Mouse (Mus musculus): ENCODE data around the gene Fam107a.
A peak's percentile ranks its signal among the peaks of the same experiment; 100 is the strongest.

Fam107a gene

DNA sequence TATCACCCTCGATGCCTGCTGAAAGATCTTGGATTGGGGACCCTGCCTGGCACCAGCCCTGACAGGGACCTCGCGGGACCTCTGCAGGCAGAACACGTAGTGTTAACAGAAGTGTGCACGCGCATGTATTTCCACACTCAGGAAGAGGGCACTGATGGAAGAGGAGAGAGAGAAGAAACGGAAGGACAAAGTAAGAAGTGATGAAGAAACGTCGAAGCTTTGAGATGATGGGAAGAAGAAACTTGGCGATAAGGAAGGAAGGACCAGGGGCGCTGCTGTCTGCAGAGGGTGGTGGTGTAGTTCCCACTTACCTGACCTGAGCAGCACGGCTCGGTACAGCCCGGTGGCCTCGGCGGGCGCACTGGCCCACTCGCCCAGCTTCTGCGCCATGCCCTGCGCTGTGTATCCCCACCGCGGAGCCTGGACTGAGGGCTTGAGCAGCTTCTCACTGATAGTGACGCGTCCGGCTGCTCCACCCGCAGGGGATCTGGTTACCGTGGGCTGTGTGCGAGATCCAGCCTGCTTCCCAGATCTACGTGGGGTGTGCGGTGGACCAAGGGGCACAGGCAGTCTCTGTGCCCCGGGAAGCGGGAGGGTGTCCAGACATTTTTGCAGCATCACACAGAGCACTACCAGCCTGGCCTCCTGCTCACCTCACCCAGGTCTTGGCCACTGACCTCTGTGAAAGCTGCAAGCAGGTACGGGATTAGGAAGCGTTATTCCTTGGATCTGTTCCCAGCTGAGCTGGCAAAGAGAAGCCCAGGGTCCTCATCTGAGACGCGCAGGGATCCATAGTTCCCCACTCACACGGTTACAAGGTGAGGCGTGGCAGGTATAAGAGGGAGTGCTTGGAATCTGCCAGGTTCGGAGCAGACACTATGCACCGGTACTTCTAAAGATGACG lies at the start of gene Fam107a:
TSS of gene Fam107a (minus strand) at position 830 of the 904 bp plus-strand sequence.
- no peak for DNase-seq (ENCODE audit: low spot score in 2 of 2)

DNA sequence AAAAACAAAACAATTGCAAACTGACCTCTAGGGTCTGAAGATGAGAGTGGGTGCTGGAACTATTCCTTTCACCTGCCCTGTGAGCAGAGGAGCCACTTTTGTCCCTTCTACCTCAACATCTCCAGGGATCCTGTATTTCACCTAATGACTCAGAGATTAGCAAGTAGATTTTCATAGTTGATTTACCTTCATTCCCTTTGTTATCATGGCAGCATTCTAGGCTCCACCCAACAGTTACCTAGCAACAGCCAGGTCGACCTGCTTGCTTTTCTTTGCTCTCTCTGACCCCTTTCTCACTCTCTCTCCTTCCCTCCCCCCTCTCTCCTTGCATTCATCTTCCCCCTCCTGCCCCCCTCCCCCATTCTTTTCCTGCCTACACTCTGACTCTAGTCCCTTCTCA lies 49.3 kb upstream of the Fam107a start:
- DNase-seq (ENCODE audit: low spot score in 2 of 2), result no peak

DNA sequence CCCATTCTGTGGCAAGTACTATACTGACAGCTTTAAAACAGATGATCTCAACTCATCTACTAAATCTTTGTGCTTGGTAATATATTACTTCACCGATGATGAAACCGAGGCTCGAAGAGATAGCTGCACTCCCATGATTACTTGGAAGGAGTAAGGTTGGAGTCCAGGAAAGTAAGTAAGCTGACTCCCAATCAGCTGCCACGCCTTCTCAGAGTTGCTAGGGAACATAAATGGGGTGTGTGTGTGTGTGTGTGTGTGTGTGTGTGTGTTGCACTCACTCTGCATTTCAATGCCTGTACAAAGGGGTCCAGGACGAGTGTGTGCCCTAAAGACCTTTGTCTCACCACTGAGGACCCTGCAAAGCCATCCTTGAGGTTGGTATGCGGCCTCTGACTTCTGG lies 48.0 kb upstream of the Fam107a start:
- DNase-seq (ENCODE audit: low spot score in 2 of 2), result no peak

DNA sequence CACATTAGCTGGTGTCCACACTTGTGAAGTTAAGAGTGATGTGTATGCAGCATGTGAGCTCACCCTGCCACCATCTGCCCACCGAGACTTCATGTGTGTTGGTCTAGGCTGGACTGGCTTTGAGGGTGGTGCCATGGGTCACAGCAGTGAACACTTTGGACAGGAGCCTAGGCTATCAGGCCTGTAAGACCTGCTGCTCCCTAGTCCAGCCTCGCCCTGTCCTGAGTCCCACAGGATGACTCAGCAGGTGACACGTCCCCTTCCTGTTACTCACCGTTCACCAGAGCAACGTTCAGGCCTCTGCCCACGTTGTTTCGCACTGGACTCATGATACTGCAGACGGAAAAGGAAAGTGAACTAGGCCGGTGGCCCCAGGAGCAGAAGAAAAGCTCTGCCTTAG lies 39.0 kb upstream of the Fam107a start:
- DNase-seq (ENCODE audit: low spot score in 2 of 2), result no peak

DNA sequence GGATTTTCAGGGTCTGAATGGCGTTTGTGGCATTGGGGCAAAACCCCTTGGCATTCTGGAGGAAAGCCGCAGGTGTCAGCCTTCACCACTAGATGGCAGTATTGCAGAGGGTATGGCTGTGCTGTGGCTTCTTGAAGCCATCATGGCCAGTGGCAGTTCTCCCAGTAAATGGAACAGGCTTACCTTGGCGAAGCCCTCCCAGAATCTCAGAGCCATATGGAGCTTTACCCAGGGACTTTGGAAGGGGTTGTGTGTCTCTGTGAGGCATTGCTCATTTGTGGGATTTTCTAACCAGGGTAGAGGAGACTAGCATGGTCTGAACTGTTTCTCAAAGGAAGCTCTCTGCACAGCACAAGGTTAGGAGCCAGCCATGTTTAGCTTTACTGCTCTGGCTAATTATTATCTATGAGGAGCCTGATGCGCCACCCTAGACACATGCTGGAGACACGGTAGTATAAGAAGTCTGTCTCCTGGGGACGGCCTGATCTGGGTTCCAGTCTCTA lies 38.2 kb upstream of the Fam107a start:
- DNase-seq (ENCODE audit: low spot score in 2 of 2), result peak; percentile 73 to 87

DNA sequence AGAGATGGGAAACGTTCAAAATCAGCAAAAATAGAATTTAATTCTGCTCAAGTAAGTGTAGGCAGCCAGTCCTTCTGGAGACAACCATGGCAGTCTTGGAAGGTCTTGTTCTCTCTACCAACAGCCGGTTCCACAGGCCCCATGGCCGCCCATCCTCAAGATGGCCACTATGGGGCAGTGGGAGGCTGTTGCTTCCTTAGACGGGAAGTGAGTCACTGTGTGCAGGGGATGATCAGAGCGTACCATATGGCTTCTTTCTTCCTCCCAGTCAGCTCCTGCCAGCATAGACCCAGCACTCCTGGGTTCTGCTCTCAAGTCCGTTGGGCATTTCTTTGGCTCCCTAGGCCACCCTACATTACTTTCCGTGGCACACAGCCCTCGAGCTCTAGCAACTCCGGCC lies 31.1 kb upstream of the Fam107a start:
- no peak for DNase-seq (ENCODE audit: low spot score in 2 of 2)

DNA sequence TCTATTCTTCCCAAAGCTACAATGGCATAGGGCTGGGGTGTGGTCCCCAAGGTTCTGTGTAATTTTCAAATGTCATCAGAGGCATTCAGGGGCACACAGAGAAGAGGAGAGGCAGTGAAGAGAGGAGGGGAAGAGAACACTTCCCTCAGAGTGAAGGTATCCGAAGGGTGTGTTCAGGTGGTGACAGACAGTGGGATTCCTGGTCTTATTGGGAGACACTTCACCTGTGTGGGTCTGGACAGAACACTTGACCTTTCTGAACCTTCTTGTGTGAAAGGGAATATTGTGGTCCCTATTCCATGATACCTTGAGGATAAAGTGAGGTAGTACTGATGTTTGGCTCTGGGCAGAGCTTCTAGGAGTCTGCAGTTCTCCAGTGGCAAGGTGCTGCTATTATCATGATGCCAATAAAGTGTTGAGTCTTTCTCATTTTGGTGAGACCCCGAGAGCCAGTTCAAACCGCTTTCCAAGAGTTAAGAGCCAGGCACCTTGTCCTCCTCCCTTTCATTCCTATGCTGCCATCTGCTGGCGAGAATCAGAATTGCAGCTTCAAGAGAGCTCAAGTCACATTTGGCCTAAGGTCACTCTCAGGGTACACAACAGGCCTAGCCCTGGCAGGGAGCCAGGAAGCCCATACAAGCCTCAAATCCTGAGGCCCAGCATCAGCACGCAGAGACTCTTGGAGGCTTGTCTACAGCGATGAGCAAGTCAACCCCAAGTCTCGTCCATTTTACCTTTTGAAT lies 28.6 kb upstream of the Fam107a start:
- peak; percentile 85 to 89 for DNase-seq (ENCODE audit: low spot score in 2 of 2)

DNA sequence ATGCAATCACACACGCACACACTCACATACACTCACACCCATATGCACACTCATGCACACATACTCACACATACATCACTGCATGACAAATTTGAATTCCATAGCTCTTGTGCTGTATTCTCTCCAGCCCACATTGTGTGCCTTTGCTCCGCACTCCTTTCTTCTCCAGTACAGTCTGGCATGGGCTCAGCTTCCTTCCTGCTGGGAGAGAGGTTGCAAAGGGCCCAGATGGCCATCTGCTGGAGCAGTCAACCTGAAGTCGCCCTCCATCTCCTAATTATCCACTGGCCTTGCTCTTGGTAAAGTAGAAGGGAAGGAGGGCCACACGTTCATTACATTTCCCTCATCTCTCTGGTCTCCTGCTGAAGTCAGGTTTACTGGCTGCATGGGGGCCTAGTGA lies 27.7 kb upstream of the Fam107a start:
- no peak for DNase-seq (ENCODE audit: low spot score in 2 of 2)

DNA sequence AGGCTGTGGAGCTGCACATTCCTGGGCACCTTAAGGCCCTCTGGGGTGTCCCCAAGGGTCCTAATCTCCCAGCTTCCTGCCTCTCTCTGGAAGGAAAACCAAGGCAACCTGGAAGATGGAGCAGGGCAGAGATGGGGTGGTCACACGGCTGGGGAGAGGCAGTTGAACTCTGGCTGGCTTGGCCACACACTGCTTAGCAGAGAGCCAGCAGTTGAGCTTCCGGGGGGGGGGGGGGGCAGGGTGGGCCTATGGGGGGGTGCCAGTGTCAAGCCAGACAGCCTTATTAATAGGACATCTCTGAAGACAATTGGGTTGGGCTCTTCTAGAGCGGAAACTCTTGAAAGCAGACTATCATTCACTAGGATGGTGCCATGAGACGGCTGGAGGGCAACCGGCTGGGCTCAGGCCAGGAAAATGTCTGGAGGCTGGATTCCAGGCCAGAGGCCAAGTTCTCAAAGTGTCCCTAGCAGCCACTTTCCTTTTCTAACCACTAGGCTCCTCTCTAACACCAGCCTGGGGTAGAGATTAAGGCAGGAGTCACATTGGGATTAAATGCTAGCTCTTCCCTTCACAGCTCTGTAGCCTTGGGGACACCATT lies 24.8 kb upstream of the Fam107a start:
- no peak for DNase-seq (ENCODE audit: low spot score in 2 of 2)

DNA sequence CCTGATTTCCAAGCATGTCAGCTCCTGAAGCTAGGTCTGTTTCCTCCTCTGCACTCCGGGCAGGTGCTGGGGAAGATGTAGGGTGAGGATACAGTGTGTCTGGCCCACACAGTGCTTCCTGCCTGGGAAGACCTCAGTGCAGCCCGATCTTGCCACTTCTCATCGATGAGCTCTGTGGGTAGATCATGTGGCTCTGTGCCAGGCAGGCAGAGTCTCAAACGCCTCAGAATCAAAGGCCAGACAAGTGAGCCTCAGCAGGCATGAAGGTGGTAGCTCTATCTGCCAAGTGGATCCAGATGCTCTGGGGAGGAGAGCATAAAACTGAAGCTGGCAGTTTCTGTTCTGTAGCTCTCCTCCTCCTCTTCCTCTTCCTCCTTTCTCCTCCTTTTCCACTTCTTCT lies 22.4 kb upstream of the Fam107a start:
- no peak for DNase-seq (ENCODE audit: low spot score in 2 of 2)

DNA sequence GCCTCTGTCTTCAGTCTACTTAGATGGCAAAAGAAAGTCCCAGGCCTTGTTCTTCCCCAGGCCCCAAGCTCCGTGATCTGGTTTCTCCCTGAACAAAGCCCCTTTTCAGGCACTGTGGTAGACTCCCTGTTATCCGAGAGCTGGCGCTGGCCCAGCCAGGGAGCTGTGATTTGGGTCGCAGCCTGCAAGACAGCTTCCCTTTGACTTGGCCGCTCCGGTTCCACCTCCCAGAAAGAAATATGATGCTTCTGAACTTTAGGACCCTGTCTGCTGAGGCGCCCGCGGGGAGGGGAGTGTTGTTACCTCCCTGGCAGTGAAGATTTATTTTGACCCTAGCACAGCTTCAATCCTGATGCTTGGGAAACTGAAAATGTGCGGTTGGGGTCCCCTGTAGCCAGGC lies 18.1 kb upstream of the Fam107a start:
- no peak for DNase-seq (ENCODE audit: low spot score in 2 of 2)

DNA sequence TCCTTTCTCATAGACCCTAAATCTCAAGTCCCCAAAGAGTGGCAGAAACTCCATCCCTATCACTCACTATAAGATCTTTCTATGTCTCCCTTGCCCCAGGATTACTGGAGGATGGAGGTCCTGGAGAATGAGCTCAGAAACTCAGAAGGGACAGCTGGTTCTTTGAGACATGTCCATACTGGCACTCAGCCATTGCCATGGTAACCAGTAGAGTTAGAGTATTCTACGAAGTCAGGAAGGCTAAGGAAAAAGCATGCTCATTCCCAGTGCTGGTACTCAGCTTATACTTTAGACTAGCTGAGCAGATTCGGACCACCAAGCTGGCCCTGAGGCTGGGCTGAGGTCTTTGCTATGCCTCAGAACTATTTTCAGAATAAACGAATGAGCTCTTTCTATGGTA lies 16.7 kb upstream of the Fam107a start:
- no peak for DNase-seq (ENCODE audit: low spot score in 2 of 2)

DNA sequence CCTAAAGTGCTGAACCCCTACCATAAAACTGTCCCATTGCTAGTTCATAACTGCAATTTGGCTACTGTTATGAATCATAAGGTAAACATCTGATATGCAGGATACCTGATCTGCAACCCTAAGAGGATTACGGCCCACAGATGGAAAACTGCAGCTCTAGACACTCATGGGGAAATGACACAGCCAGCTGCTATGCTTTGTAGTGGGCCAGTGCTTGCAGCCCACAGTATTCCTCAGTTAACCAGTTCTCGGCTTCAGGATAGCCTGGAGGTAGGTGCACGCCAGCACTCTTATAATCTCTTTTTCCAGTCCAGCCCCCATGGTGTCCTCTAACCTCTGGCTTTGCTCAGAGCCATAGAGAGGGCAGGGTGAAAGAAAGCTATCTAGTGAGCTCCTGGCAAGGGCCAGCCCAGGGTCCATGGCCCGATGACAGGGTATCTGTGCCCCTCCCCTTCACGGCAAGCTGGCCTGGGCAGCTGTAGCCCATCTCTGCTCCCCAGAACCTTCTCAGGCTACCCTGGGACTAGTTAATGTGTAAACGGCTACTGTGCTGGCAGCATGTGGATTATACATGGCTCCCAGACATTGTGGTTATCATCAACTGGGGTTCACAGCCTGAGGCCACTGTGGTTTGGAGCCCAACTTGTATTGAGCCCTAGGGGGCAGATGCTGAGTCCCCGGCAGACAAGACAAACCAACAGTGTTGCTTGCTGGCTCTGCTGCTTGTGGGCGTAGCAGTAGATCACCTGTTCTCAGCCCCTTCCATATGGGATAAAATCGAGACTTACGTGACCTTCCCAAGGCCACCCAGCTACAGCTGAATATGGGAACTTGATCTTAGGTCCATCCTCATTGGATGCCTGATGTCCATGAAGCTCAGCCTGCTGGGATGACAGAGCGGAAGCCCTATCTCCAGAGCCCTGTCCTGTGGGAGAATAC lies 14.8 kb upstream of the Fam107a start:
- DNase-seq (ENCODE audit: low spot score in 2 of 2), result no peak

DNA sequence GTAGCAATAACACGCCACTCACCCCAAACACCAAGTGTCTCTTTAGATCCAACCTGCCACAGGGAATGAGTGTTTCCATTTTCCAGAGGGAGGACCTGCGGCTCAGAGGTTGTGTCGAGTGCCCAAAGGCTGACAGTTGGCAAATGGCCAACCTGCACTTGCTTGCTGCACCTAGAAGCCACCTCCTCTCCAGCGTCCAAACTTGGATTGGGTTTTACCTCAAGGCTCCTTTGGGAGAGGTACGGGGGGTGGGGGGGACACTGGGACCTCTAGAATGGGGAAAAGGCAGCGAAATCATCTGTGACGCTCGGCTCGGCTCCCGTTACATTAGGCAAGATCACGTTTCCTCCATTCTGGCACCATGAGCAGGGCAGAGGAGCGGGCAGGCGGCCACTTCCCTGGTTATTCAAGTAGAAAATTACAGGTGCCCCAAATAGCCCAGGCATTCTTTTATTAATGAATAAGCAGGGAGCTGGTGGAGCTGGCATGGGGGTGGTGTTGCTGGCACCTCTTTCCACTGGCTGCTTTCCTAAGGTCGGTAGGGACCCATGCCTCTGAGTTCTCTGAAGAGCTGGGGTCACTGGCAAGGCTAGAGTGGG lies 13.6 kb upstream of the Fam107a start:
- DNase-seq (ENCODE audit: low spot score in 2 of 2), result no peak

DNA sequence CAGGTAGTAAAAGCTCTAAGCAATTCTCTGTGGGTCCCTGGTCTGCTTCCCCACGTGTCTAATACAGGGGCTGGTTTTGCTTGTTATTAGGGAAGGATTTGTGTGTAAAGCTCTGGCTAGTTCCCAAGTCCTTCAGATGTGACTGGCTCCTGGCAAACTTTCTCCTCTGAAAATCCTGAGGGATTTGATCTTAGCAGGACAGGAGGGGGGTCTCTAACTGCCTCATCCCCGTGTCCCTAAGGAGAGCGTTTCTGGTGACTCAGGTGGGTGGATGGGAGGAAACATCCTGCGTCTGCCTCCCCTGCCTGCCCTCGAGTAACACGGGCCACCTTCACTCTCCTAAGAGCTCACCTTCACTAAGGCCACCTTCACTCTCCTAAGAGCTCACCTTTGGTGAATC lies 12.6 kb upstream of the Fam107a start:
- DNase-seq (ENCODE audit: low spot score in 2 of 2), result no peak

DNA sequence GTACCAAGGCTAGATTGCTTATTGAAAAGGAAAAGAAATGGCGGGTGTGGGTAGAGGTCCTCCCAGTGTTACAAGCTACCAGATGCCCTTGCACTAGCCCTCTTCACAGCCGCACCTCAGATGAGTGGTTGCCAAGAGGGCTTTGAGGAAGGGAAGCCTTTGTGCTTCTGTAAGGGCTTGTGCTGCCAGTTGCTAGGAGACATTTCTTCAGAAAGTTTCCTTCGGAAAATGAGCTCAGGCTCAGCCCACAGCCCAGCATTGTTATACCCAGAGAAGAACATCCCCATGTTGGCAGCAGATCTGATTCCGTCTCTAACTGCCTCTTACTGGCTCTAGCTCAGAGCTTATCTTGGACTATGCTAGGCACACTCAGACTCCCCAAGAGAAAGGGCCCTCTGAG lies 11.7 kb upstream of the Fam107a start:
- DNase-seq (ENCODE audit: low spot score in 2 of 2), result no peak

DNA sequence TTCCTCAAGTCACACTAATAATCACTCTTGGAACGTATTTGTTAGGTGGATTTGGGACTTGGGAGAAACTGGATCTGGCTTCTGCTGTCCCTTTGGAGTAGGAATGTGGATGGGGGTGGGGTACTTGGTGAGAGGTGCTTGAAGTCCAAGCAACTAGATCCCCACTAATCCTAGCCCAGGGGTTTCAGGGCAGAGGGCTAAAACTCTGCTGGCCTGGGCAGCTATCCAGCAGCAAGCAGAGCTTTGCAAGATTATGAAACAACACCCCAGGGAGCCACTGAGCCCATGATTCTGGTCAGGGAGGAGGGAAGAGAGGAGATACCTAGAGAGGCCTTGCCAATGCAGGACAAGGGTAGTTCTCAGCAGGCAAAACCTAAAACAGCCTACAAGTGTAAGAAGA lies 9.5 kb upstream of the Fam107a start:
- DNase-seq (ENCODE audit: low spot score in 2 of 2), result no peak

DNA sequence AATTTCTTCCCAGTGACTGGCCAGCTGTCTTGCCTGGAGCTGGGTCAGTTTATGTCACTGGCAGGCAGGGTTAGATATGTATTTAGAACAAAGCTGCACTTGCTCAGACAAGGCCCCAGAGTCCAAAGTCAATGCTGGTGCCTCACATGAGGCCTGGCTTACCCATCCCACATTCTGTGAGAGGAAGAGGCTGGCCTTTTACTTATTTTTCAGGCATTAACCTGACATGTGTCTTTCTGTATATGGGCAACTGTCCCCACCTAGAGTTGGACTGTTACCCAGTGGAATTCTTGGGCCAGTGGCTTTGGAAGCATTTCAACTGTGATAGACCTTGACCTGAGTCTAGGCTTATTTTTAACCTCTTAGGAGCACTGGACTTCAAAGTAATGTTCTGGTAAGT lies 9.1 kb upstream of the Fam107a start:
- no peak for DNase-seq (ENCODE audit: low spot score in 2 of 2)

DNA sequence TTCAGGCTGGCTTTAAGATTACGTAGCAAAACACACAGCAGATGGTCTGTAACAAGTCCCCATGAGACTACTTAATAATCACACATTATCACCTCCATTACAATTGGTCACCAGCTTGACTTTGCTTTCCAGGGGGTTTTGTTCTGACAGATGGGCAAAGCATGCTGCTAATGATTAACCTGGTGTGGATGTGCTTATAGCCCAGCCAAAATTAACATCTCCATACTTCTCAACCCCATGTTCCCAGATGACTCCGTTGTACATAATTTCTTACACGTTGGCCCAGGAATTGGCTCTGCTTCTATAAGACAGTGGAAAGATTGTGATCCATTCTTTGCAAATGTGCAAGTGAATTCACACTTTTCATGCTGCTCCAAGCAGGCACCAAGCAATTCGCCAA lies 7.9 kb upstream of the Fam107a start:
- no peak for DNase-seq (ENCODE audit: low spot score in 2 of 2)

DNA sequence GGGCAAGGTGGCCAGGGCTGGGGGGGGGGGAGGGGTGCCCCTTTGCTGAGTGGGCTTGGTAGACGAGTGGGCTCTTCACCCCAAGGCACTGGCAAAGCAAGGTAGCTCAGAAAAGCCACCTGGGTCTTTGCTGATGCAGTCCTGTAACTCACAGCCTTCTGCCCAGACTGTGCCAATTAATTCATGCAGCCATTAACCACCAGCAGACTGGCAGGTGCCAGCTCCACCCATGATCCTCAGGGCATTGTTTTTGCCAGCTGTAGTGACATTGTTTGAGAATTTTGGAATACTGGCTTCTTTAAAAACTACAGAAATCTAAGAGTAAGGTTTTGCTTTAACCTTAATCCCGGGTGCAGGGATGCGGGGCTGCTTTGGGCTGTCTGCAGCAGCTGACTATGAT lies 2.7 kb upstream of the Fam107a start:
- no peak for DNase-seq (ENCODE audit: low spot score in 2 of 2)

All from right cerebral cortex, adult 2 months (tissue).